Mouse (Mus musculus): Measurements from ENCODE around the gene Trmo. TPM values are rescaled to one million over a fixed set of nuclear protein-coding genes. Genes with fewer than 3 reads are reported as not detected.
A peak's percentile ranks its signal among the peaks of the same experiment; 100 is the strongest.

The Trmo gene
- polyA plus RNA-seq, 1 experiment from 2014 or later = 8.4 TPM

DNA sequence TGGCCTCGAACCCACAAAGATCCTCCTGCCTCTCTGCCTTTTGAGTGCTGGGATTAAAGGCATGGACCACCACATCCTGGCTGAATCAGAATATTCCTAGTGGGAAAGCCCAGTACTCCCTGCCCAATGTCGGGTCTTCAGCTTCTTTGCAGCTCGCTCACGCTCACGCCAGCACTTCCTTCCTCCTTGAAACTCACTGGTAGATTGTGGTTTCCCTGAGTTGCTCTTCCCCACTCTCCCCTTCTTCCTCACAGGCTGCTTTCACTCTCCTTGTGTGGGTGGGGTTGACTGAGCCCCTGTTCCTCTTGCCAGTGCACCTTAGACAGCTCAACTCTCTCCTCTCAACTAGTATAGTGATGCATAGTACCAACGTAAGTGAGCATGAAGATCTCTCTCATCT is 22.3 kb upstream of the Trmo start:
- no peaks in the 10 kb centered on the region for H3K9me3 ChIP-seq (replicated peaks; ENCODE audit: control insufficient read depth, low read length)
- no peaks in the 10 kb centered on the region for H3K36me3 ChIP-seq (ENCODE audit: control insufficient read depth, insufficient read depth, low read length)
- 68% methylated on average over 6 of the region's 6 CpGs for WGBS (ENCODE audit: insufficient replicate concordance)
- H3K4me3 ChIP-seq (ENCODE audit: low read depth, low read length) = no peak overlapping the region
- no peak for ATAC-seq (replicated peaks; ENCODE audit: insufficient number of reproducible peaks, low FRiP score, low TSS enrichment)
- no peaks in the 10 kb centered on the region; the same call in 1 of the 2 replicates for H3K4me1 ChIP-seq (ENCODE audit: control insufficient read depth, insufficient read depth, low read length)
- no peak overlapping the region for H3K4me2 ChIP-seq
- peak overlapping the region; percentile 62 for H3K27ac ChIP-seq (ENCODE audit: low read depth, low read length)
- H3K27me3 ChIP-seq (ENCODE audit: control insufficient read depth, insufficient read depth, low read length) = no peaks in the 10 kb centered on the region
- 0 out of 2 replicates have a peak overlapping the region, but pooled peaks have one; percentile 39 for H3K9ac ChIP-seq (ENCODE audit: low read depth, low read length)

DNA sequence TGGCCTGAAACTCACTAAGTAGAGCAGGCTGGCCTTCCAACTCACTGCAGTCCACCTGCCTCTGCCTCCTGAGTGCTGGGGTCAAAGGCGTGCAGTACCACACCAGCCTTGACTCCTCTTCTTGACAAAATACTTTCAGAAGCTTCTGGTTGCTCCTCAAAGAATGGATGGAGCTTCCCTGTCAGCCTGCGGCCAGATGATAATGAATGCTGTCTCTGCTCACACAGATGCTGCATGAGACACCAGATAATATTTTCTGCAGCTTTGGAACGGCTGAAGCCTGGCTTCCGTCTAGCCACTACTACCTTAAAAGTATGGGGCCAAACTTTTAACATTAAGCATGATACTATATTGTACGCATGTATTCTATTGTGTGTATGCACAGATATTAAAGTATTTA is 21.4 kb upstream of the Trmo start:
- peak; percentile 56 for ATAC-seq (replicated peaks; ENCODE audit: insufficient number of reproducible peaks, low FRiP score, low TSS enrichment)
- peak overlapping the region; percentile 90 for H3K27ac ChIP-seq (ENCODE audit: low read depth, low read length)

DNA sequence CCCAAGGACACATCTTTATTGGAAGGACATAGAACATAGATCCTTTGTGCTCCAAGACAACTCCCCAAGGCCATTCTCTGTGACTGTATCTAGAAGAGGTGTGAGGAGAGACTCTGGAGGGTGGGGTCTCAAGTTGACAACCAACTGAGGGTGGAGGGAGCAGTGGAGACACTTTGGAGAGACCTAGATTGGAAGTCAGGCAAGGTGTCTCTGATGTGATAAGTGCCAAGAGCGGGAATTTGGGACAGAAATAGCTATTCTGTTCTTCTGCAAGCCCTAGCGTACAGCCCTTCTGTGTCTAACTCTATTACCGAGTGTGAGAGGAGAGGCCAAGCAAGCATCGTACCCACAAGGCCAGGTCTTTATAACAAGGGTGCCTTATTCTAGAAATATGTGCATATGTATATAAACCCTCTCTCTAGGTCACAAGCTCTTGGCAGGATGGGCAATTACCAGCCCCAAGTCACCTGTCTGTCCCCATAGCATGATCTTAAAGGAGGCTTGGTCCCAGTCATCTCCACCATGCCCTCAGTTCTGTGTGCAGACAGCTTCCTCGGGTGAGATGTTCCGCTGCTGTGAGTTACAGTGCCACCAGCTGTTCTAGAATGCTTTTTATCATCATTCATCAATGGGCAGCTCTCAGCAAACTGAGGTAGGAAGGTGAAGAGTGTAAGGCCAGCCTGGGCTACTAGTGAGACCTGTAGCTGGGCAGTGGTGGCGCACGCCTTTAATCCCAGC is 17.9 kb upstream of the Trmo start:
- no peaks in the 10 kb centered on the region for H3K27me3 ChIP-seq (ENCODE audit: control insufficient read depth, insufficient read depth, low read length)
- no peak overlapping the region for H3K4me3 ChIP-seq (ENCODE audit: low read depth, low read length)
- peak overlapping the region; percentile 9; the same call in 1 of the 2 replicates for H3K4me2 ChIP-seq
- ATAC-seq (replicated peaks; ENCODE audit: insufficient number of reproducible peaks, low FRiP score, low TSS enrichment) = peak; percentile 73
- peak overlapping the region; percentile 70 for H3K27ac ChIP-seq (ENCODE audit: low read depth, low read length)
- WGBS (ENCODE audit: insufficient replicate concordance) = 71% methylated on average over 8 of the region's 8 CpGs
- H3K9ac ChIP-seq (ENCODE audit: low read depth, low read length) = no peak overlapping the region; the same call in 1 of the 2 replicates
- H3K4me1 ChIP-seq (ENCODE audit: control insufficient read depth, insufficient read depth, low read length) = no peaks in the 10 kb centered on the region; the same call in 1 of the 2 replicates
- no peaks in the 10 kb centered on the region for H3K9me3 ChIP-seq (replicated peaks; ENCODE audit: control insufficient read depth, low read length)
- no peaks in the 10 kb centered on the region for H3K36me3 ChIP-seq (ENCODE audit: control insufficient read depth, insufficient read depth, low read length)

More for the DNA sequence above, 21.4 kb upstream of the Trmo start:
- peak overlapping the region; percentile 14 for H3K4me2 ChIP-seq
- 77% methylated on average over 5 of the region's 5 CpGs for WGBS (ENCODE audit: insufficient replicate concordance)
- no peaks in the 10 kb centered on the region for H3K36me3 ChIP-seq (ENCODE audit: control insufficient read depth, insufficient read depth, low read length)
- no peaks in the 10 kb centered on the region; the same call in 1 of the 2 replicates for H3K4me1 ChIP-seq (ENCODE audit: control insufficient read depth, insufficient read depth, low read length)
- H3K9ac ChIP-seq (ENCODE audit: low read depth, low read length) = peak overlapping the region; percentile 56
- H3K4me3 ChIP-seq (ENCODE audit: low read depth, low read length) = no peak overlapping the region
- no peaks in the 10 kb centered on the region for H3K9me3 ChIP-seq (replicated peaks; ENCODE audit: control insufficient read depth, low read length)
- no peaks in the 10 kb centered on the region for H3K27me3 ChIP-seq (ENCODE audit: control insufficient read depth, insufficient read depth, low read length)

DNA sequence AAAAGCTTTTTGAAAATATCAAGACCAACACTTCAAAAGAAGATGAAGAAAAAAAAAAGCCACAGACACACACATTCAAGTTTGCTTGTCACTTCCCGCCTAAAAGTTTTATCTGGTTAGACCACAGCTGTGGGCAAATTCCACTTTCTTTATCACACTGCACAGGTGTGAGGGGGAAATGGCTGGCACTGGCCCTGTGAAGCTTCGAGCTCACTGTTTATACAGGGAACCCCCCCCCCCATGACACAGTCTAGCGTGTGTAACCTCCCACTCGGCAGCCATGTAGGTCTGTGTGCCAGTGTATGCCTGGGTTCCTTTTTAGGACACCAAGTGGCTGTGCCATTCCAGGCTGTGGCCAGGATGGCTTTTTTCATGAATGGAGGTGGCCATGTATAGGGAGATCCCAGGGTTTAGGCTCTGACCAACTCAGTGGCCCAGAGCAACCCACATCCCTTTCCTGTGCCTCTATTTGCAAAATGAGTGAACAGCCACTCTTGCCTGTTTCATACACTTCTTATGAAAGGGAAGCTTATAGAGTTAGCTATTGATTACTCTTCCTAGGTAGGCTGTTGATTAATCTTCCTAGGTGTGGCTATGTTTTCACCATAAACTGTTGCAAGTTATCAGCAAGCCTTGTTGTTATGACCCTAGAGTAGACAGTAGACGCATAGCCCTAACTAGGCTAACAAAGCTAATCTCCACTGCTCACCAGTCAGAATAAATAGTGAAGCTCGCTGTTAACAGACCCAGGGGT is 15.0 kb upstream of the Trmo start:
- Histone ChIP-seq H3K27ac (ENCODE audit: low read depth, low read length) (peak overlapping the region; percentile 87), H3K4me3 (ENCODE audit: low read depth, low read length) (peak overlapping the region; percentile 37), H3K9me3 (replicated peaks; ENCODE audit: control insufficient read depth, low read length) (no peaks in the 10 kb centered on the region), H3K4me1 (ENCODE audit: control insufficient read depth, insufficient read depth, low read length) (no peaks in the 10 kb centered on the region; the same call in 1 of the 2 replicates), H3K9ac (ENCODE audit: low read depth, low read length) (peak overlapping the region; percentile 68), H3K27me3 (ENCODE audit: control insufficient read depth, insufficient read depth, low read length) (no peaks in the 10 kb centered on the region), H3K4me2 (peak overlapping the region; percentile 39), H3K36me3 (ENCODE audit: control insufficient read depth, insufficient read depth, low read length) (no peaks in the 10 kb centered on the region)
- ATAC-seq (replicated peaks; ENCODE audit: insufficient number of reproducible peaks, low FRiP score, low TSS enrichment) = peak; percentile 88
- 60% methylated on average over 6 of the region's 6 CpGs for WGBS (ENCODE audit: insufficient replicate concordance)

DNA sequence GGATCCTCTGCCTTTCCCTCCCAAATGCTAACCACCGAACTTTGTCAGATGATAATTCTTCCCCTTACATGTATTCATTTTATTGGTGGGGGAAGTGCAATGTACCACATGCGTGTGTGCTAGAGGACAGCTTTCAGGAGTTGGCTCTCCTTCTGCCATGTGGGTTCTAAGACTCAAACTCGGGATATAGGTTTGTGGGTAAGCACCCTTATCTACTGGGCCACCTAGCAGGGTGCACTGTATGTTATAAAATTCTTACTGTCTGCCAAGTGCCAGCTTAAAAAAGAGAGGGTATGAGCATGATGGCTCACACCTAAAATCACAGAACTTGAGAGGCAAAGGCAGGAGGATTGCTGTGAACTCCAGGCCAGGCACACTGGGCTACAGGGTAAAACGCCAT is 9.6 kb upstream of the Trmo start:
- H3K9ac ChIP-seq (ENCODE audit: low read depth, low read length) = no peak overlapping the region
- 72% methylated on average over 4 of the region's 4 CpGs for WGBS (ENCODE audit: insufficient replicate concordance)
- no peak overlapping the region for H3K27ac ChIP-seq (ENCODE audit: low read depth, low read length)
- H3K36me3 ChIP-seq (ENCODE audit: control insufficient read depth, insufficient read depth, low read length) = no peaks in the 10 kb centered on the region
- no peaks in the 10 kb centered on the region for H3K27me3 ChIP-seq (ENCODE audit: control insufficient read depth, insufficient read depth, low read length)
- no peaks in the 10 kb centered on the region for H3K4me1 ChIP-seq (ENCODE audit: control insufficient read depth, insufficient read depth, low read length)
- peak overlapping the region; percentile 52 for H3K4me2 ChIP-seq
- no peaks in the 10 kb centered on the region for H3K9me3 ChIP-seq (replicated peaks; ENCODE audit: control insufficient read depth, low read length)
- peak overlapping the region; percentile 14; the same call in 1 of the 2 replicates for H3K4me3 ChIP-seq (ENCODE audit: low read depth, low read length)
- ATAC-seq (replicated peaks; ENCODE audit: insufficient number of reproducible peaks, low FRiP score, low TSS enrichment) = no peak

DNA sequence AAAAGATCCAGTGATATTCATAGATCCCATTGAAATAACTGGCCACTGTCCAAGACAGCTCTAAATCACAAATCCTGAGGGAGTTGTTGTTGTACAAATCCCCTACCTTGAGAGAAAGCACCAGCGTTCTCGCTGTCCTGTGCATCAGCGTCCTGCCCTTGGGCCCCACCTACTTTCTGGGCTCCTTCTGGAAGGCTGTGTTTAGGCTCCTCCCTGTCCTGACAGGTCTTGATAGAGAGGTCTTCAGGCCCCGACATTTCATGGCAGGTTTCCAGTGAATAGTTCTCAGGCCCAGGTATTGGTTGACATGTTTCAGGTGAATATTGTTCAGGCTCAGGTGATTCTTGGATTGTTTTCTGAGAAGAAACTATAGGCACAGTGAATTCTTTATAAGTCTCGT is 6.5 kb upstream of the Trmo start:
- no peak for ATAC-seq (replicated peaks; ENCODE audit: insufficient number of reproducible peaks, low FRiP score, low TSS enrichment)
- Histone ChIP-seq H3K9me3 (replicated peaks; ENCODE audit: control insufficient read depth, low read length) (no peaks in the 10 kb centered on the region), H3K27me3 (ENCODE audit: control insufficient read depth, insufficient read depth, low read length) (no peaks in the 10 kb centered on the region), H3K27ac (ENCODE audit: low read depth, low read length) (peak overlapping the region; percentile 22; the same call in 1 of the 2 replicates), H3K36me3 (ENCODE audit: control insufficient read depth, insufficient read depth, low read length) (no peaks in the 10 kb centered on the region), H3K4me2 (peak overlapping the region; percentile 52), H3K4me3 (ENCODE audit: low read depth, low read length) (no peak overlapping the region; the same call in 1 of the 2 replicates), H3K4me1 (ENCODE audit: control insufficient read depth, insufficient read depth, low read length) (no peaks in the 10 kb centered on the region), H3K9ac (ENCODE audit: low read depth, low read length) (no peak overlapping the region)
- 30% methylated on average over 5 of the region's 5 CpGs for WGBS (ENCODE audit: insufficient replicate concordance)

DNA sequence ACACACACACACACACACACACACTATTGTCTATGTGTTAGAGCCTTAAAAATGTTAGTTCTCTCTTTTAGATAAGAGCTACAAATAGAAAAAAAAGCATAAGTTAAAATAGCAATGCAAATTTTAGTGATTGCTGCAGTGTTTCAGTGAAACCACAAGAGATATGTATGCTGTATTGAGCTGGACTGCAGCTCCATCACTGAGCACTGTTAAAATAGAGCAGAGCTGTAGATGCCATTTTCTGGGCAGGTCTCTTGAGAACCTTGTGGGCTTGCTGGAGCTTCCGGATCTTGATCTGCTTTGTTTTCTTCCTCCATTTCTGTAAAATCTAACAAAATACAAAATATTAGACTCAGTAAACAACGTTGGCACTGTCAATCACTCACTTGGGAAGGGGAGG is 5.2 kb upstream of the Trmo start:
- no peak overlapping the region for H3K4me3 ChIP-seq (ENCODE audit: low read depth, low read length)
- H3K9ac ChIP-seq (ENCODE audit: low read depth, low read length) = no peak overlapping the region
- H3K4me2 ChIP-seq = no peak overlapping the region
- 62% methylated on average over 2 of the region's 2 CpGs for WGBS (ENCODE audit: insufficient replicate concordance)
- no peaks in the 10 kb centered on the region for H3K27me3 ChIP-seq (ENCODE audit: control insufficient read depth, insufficient read depth, low read length)
- H3K36me3 ChIP-seq (ENCODE audit: control insufficient read depth, insufficient read depth, low read length) = no peaks in the 10 kb centered on the region
- H3K27ac ChIP-seq (ENCODE audit: low read depth, low read length) = no peak overlapping the region
- no peak for ATAC-seq (replicated peaks; ENCODE audit: insufficient number of reproducible peaks, low FRiP score, low TSS enrichment)
- H3K4me1 ChIP-seq (ENCODE audit: control insufficient read depth, insufficient read depth, low read length) = no peaks in the 10 kb centered on the region
- H3K9me3 ChIP-seq (replicated peaks; ENCODE audit: control insufficient read depth, low read length) = no peaks in the 10 kb centered on the region

DNA sequence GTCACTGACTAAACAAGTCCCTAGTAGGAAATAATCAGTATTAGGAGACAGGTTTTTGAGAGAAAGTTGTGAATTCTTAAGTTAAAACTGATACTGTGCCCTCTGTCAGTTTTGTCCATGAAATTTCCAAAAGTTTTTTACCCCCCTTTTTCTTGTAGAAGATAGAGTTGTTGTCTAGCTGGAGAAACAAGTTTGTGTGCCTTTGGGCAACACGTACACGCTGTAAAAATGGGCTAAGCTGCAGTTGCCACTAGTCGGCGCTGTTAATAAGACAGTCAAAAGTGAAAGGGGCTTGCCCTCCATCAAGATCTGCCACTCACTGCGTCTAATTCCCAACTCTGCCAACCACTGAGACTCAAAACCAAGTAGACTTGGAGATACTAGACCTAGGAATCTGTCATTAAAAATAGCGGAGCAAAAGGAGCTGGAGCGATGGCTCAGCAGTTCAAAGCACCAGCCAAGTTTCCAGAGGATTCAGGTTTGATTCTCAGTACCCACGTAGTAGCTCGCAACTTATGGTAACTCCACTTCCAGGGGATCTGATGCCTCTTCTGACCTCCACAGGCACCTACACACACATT is 1.2 kb upstream of the Trmo start:
- ATAC-seq (replicated peaks; ENCODE audit: insufficient number of reproducible peaks, low FRiP score, low TSS enrichment) = 0 out of 2 replicates have a peak, but pooled peaks have one; percentile 33
- WGBS (ENCODE audit: insufficient replicate concordance) = 19% methylated on average over 9 of the region's 9 CpGs
- peak overlapping the region; percentile 88; the same call in 1 of the 2 replicates for H3K27ac ChIP-seq (ENCODE audit: low read depth, low read length)

More for the DNA sequence above, 1.2 kb upstream of the Trmo start:
- no peaks in the 10 kb centered on the region for H3K9me3 ChIP-seq (replicated peaks; ENCODE audit: control insufficient read depth, low read length)
- no peaks in the 10 kb centered on the region for H3K36me3 ChIP-seq (ENCODE audit: control insufficient read depth, insufficient read depth, low read length)
- H3K27me3 ChIP-seq (ENCODE audit: control insufficient read depth, insufficient read depth, low read length) = no peaks in the 10 kb centered on the region
- 0 out of 2 replicates have a peak overlapping the region, but pooled peaks have one; percentile 94 for H3K9ac ChIP-seq (ENCODE audit: low read depth, low read length)
- H3K4me1 ChIP-seq (ENCODE audit: control insufficient read depth, insufficient read depth, low read length) = no peaks in the 10 kb centered on the region
- H3K4me3 ChIP-seq (ENCODE audit: low read depth, low read length) = peak overlapping the region; percentile 71
- peak overlapping the region; percentile 68 for H3K4me2 ChIP-seq

All from heart, embryonic 11.5 days (tissue).